Mouse (Mus musculus): ENCODE measurements around the gene Tcirg1. TPM values are rescaled to one million over a fixed set of nuclear protein-coding genes. Genes with fewer than 3 reads are reported as not detected.
A peak's percentile ranks its signal among the peaks of the same experiment; 100 is the strongest.

Tcirg1 gene
- 32.1 and 44.9 TPM in 2 replicates for total RNA-seq (2014; rRNA removed; ENCODE audit: low replicate concordance)
- 12.8 and 14.1 TPM in 2 replicates for polyA plus RNA-seq (2015; fragmentation: Nextera tagmentation; extraction: Ambion mirVana)

- ATAC-seq (ENCODE audit: insufficient read depth, low read depth): peak; percentile 81
- peaks cover 9% of the 10 kb centered on the region for H3K4me1 ChIP-seq (ENCODE audit: control insufficient read depth, insufficient read depth)
- H3K4me2 ChIP-seq (ENCODE audit: low read depth, low read length): peak within 1 kb of the TSS; percentile 80
- H3K9ac ChIP-seq (replicated peaks; ENCODE audit: low read depth, low read length): peak within 1 kb of the TSS; percentile 52
- H3K36me3 ChIP-seq (replicated peaks; ENCODE audit: control insufficient read depth, insufficient read depth, low read length): peaks cover 46% of the 10 kb centered on the region
- peak; percentile 74 for DNase-seq (ENCODE audit: low spot score)
- WGBS: 5% methylated on average over 36 of the region's 36 CpGs
- H3K9me3 ChIP-seq (replicated peaks; ENCODE audit: control insufficient read depth, low read length): no peaks in the 10 kb centered on the region
- peak within 1 kb of the TSS; percentile 66 for H3K27ac ChIP-seq (ENCODE audit: low read depth)
- peak within 1 kb of the TSS; percentile 66 for H3K4me3 ChIP-seq (ENCODE audit: low read depth, low read length)
- no peaks in the 10 kb centered on the region for H3K27me3 ChIP-seq (ENCODE audit: control insufficient read depth, insufficient read depth, low read length)
- TF ChIP-seq EP300 (IDR thresholded peaks at IDR 0.05; ENCODE audit: low read depth): no peak
- no peak for TF ChIP-seq CTCF (IDR thresholded peaks at IDR 0.05; ENCODE audit: low read depth)
Measured at GRCm38 (mm10) chr19:3906795-3907786, at the start of gene Tcirg1. Gene Tcirg1 (minus strand): TSS chr19:3907133.

GRCm38 (mm10) chr19:3955804-3956203, 48.9 kb upstream of the Tcirg1 start:
- H3K4me1 ChIP-seq (ENCODE audit: control insufficient read depth, insufficient read depth): no peaks in the 10 kb centered on the region; the same call in 1 of the 2 replicates
- DNase-seq (ENCODE audit: low spot score) (no peak), ATAC-seq (ENCODE audit: insufficient read depth, low read depth) (peak; percentile 44; the same call in 1 of the 2 replicates)
- TF ChIP-seq CTCF (IDR thresholded peaks at IDR 0.05; ENCODE audit: low read depth): no peak
- no peak for TF ChIP-seq EP300 (IDR thresholded peaks at IDR 0.05; ENCODE audit: low read depth)
- H3K4me2 ChIP-seq (ENCODE audit: low read depth, low read length): no peak overlapping the region
- no peaks in the 10 kb centered on the region for H3K36me3 ChIP-seq (replicated peaks; ENCODE audit: control insufficient read depth, insufficient read depth, low read length)
- no peak overlapping the region for H3K4me3 ChIP-seq (ENCODE audit: low read depth, low read length)
- no peaks in the 10 kb centered on the region for H3K27me3 ChIP-seq (ENCODE audit: control insufficient read depth, insufficient read depth, low read length)
- 23% methylated on average over 4 of the region's 4 CpGs for WGBS
- H3K9ac ChIP-seq (replicated peaks; ENCODE audit: low read depth, low read length): no peak overlapping the region
- H3K27ac ChIP-seq (ENCODE audit: low read depth): no peak overlapping the region
- no peaks in the 10 kb centered on the region for H3K9me3 ChIP-seq (replicated peaks; ENCODE audit: control insufficient read depth, low read length)

DNA sequence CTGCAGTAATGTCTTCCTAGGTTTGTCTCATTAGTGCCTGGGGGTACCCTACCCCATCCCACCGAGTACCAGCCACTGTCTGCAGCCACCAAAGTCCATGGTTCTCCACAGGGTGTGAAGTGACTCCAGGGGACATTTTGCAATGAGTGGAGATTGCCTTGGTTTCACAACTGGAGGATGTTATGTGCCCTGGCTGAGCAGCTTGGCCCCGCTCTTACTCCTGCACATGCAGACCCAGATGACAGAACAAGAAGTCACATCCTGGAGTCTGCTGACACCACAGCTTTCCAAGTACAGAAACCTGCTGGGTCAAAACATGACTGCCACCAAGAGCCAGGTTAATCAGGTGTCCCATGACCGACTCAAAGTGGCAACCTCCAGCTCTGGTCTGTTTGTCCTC, 48.1 kb upstream of the Tcirg1 start:
- H3K36me3 ChIP-seq (replicated peaks; ENCODE audit: control insufficient read depth, insufficient read depth, low read length): no peaks in the 10 kb centered on the region
- no peak overlapping the region for H3K9ac ChIP-seq (replicated peaks; ENCODE audit: low read depth, low read length)
- H3K27ac ChIP-seq (ENCODE audit: low read depth): no peak overlapping the region
- H3K27me3 ChIP-seq (ENCODE audit: control insufficient read depth, insufficient read depth, low read length): no peaks in the 10 kb centered on the region
- TF ChIP-seq EP300 (IDR thresholded peaks at IDR 0.05; ENCODE audit: low read depth) (no peak), CTCF (IDR thresholded peaks at IDR 0.05; ENCODE audit: low read depth) (no peak)
- no peaks in the 10 kb centered on the region; the same call in 1 of the 2 replicates for H3K4me1 ChIP-seq (ENCODE audit: control insufficient read depth, insufficient read depth)
- no peak overlapping the region for H3K4me2 ChIP-seq (ENCODE audit: low read depth, low read length)
- ATAC-seq (ENCODE audit: insufficient read depth, low read depth): no peak
- WGBS: 88% methylated on average over 3 of the region's 3 CpGs
- H3K9me3 ChIP-seq (replicated peaks; ENCODE audit: control insufficient read depth, low read length): no peaks in the 10 kb centered on the region
- no peak overlapping the region for H3K4me3 ChIP-seq (ENCODE audit: low read depth, low read length)
- no peak for DNase-seq (ENCODE audit: low spot score)

DNA sequence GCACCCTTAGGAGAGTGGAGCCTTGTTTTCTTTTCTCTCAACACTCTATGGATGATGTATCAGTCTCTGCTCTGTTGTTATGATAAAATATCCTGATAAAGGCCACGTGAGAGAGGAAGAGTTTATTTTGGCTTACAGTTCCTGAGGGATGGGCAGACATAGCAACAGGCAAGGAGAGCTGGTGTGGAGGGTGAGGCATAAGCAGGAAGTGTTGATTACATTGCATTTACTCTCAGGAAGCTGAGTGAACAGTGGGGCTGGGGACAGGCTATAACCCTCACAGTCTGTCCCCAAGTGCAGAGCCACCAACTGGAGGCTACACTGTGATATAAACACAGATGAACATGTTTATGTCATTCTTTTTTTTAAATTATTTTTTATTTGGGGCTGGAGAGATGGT, 45.2 kb upstream of the Tcirg1 start:
- TF ChIP-seq EP300 (IDR thresholded peaks at IDR 0.05; ENCODE audit: low read depth): no peak
- TF ChIP-seq CTCF (IDR thresholded peaks at IDR 0.05; ENCODE audit: low read depth): no peak
- no peak for DNase-seq (ENCODE audit: low spot score)
- Histone ChIP-seq H3K4me3 (ENCODE audit: low read depth, low read length) (no peak overlapping the region), H3K9me3 (replicated peaks; ENCODE audit: control insufficient read depth, low read length) (no peaks in the 10 kb centered on the region), H3K9ac (replicated peaks; ENCODE audit: low read depth, low read length) (no peak overlapping the region), H3K27ac (ENCODE audit: low read depth) (no peak overlapping the region), H3K4me1 (ENCODE audit: control insufficient read depth, insufficient read depth) (no peaks in the 10 kb centered on the region), H3K36me3 (replicated peaks; ENCODE audit: control insufficient read depth, insufficient read depth, low read length) (peaks cover 6% of the 10 kb centered on the region; the same call in 1 of the 2 replicates), H3K4me2 (ENCODE audit: low read depth, low read length) (no peak overlapping the region), H3K27me3 (ENCODE audit: control insufficient read depth, insufficient read depth, low read length) (no peaks in the 10 kb centered on the region)
- 21% methylated on average over 1 of the region's 1 CpGs for WGBS
- ATAC-seq (ENCODE audit: insufficient read depth, low read depth): no peak

DNA sequence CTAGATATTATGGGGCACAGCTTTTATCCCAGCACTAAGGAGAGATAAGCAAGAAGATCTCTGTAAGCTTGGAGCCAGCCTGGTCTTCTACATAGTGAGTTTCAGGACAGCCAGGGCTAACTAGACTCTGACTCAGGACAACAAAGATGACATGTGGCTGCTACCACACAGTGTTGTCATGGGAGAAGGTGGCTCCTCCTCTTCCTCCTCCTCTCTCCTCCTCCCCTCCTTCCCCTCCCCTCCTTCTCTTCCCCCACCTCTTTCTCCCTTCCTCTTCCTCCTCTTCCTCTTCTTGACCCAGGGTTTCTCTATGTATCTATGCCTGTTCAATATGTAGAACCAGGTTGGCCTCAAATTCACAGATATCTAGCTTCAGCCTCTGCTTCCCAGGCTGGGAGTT, 44.5 kb upstream of the Tcirg1 start:
- Histone ChIP-seq H3K4me1 (ENCODE audit: control insufficient read depth, insufficient read depth) (0 out of 2 replicates have a peak, but pooled peaks cover 2% of the 10 kb centered on the region), H3K36me3 (replicated peaks; ENCODE audit: control insufficient read depth, insufficient read depth, low read length) (peaks cover 6% of the 10 kb centered on the region; the same call in 1 of the 2 replicates), H3K9me3 (replicated peaks; ENCODE audit: control insufficient read depth, low read length) (no peaks in the 10 kb centered on the region), H3K9ac (replicated peaks; ENCODE audit: low read depth, low read length) (no peak overlapping the region), H3K4me2 (ENCODE audit: low read depth, low read length) (no peak overlapping the region), H3K27me3 (ENCODE audit: control insufficient read depth, insufficient read depth, low read length) (no peaks in the 10 kb centered on the region), H3K27ac (ENCODE audit: low read depth) (no peak overlapping the region), H3K4me3 (ENCODE audit: low read depth, low read length) (no peak overlapping the region)
- DNase-seq (ENCODE audit: low spot score) (no peak), ATAC-seq (ENCODE audit: insufficient read depth, low read depth) (no peak)
- TF ChIP-seq CTCF (IDR thresholded peaks at IDR 0.05; ENCODE audit: low read depth) (no peak), EP300 (IDR thresholded peaks at IDR 0.05; ENCODE audit: low read depth) (no peak)

Measured in heart, postnatal 0 days (tissue).